In genomic region chr5:64969861-64970771, GRCm38 (mm10) we compare ENCODE assay signal across 8 mouse cellular contexts. TPM values are rescaled to one million over a fixed set of nuclear protein-coding genes. Genes with fewer than 3 reads are reported as not detected.
A peak's percentile ranks its signal among the peaks of the same experiment; 100 is the strongest.
DNase-seq lines count a peak whose midpoint lies in the region; ATAC-seq and TF ChIP-seq lines count a peak whose summit lies in the region.

TSS of gene Fam114a1 (plus strand) at chr5:64970071.

- peak within 1 kb of the TSS; percentile 84 for H3K9ac ChIP-seq in embryonic facial prominence, embryonic 13.5 days
- peak within 1 kb of the TSS; percentile 93 for H3K9ac ChIP-seq in heart, embryonic 12.5 days
- H3K9ac ChIP-seq in kidney, embryonic 15.5 days, result peak within 1 kb of the TSS; percentile 76
- H3K9ac ChIP-seq in lung, embryonic 15.5 days, result peak within 1 kb of the TSS; percentile 92

- H3K9me3 ChIP-seq in embryonic facial prominence, embryonic 13.5 days, result no peaks in the 10 kb centered on the region
- no peaks in the 10 kb centered on the region for H3K9me3 ChIP-seq in heart, embryonic 12.5 days (replicated peaks)
- H3K9me3 ChIP-seq in kidney, embryonic 15.5 days (replicated peaks), result no peaks in the 10 kb centered on the region
- H3K9me3 ChIP-seq in lung, embryonic 15.5 days, result no peaks in the 10 kb centered on the region

- peak within 1 kb of the TSS; percentile 75 for H3K4me2 ChIP-seq in embryonic facial prominence, embryonic 13.5 days
- H3K4me2 ChIP-seq in heart, embryonic 12.5 days, result peak within 1 kb of the TSS; percentile 83
- peak within 1 kb of the TSS; percentile 84 for H3K4me2 ChIP-seq in kidney, embryonic 15.5 days
- H3K4me2 ChIP-seq in lung, embryonic 15.5 days, result peak within 1 kb of the TSS; percentile 80

- no peaks in the 10 kb centered on the region for H3K27me3 ChIP-seq in embryonic facial prominence, embryonic 13.5 days
- H3K27me3 ChIP-seq in heart, embryonic 12.5 days (replicated peaks), result no peaks in the 10 kb centered on the region
- H3K27me3 ChIP-seq in kidney, embryonic 15.5 days, result no peaks in the 10 kb centered on the region
- no peaks in the 10 kb centered on the region for H3K27me3 ChIP-seq in lung, embryonic 15.5 days
- H3K27me3 ChIP-seq in thymus, adult 2 months (ENCODE audit: control insufficient read depth, insufficient read depth, low read length), result peaks cover 11% of the 10 kb centered on the region

- peak; percentile 56 for ATAC-seq in activated CD4-positive, CD25-positive, alpha-beta regulatory T cell, adult 4 months
- peak; percentile 79 for ATAC-seq in embryonic facial prominence, embryonic 13.5 days (ENCODE audit: insufficient number of reproducible peaks, insufficient read depth, low FRiP score, low TSS enrichment, low read depth)
- ATAC-seq in heart, embryonic 12.5 days (ENCODE audit: insufficient number of reproducible peaks, low FRiP score), result peak; percentile 90
- ATAC-seq in kidney, embryonic 15.5 days (replicated peaks; ENCODE audit: low FRiP score), result peak; percentile 92
- ATAC-seq in lung, embryonic 15.5 days (ENCODE audit: borderline replicate concordance, extremely low read depth, low FRiP score, low TSS enrichment), result peak; percentile 94
- ATAC-seq in neutrophil, adult 5-6 weeks (ENCODE audit: extremely low read depth, insufficient number of reproducible peaks, low FRiP score, poor library complexity, severe bottlenecking), result peak; percentile 75

- peak within 1 kb of the TSS; percentile 68 for H3K27ac ChIP-seq in embryonic facial prominence, embryonic 13.5 days
- peak within 1 kb of the TSS; percentile 73 for H3K27ac ChIP-seq in heart, embryonic 12.5 days (ENCODE audit: poor library complexity, severe bottlenecking)
- H3K27ac ChIP-seq in kidney, embryonic 15.5 days, result peak within 1 kb of the TSS; percentile 83
- peak within 1 kb of the TSS; percentile 81 for H3K27ac ChIP-seq in lung, embryonic 15.5 days
- no peak within 1 kb of the TSS for H3K27ac ChIP-seq in thymus, adult 2 months (ENCODE audit: control insufficient read depth, insufficient read depth, low read length)

- no peak for TF ChIP-seq POLR2A in thymus, adult 2 months (IDR thresholded peaks at IDR 0.05; ENCODE audit: control insufficient read depth, extremely low read depth, insufficient read depth, low read length, poor library complexity)

- WGBS in embryonic facial prominence, embryonic 13.5 days, result under 1% methylated on average over 58 of the region's 68 CpGs
- WGBS in heart, embryonic 12.5 days, result under 1% methylated on average over 66 of the region's 68 CpGs
- WGBS in kidney, embryonic 15.5 days, result 1% methylated on average over 66 of the region's 68 CpGs
- under 1% methylated on average over 68 of the region's 68 CpGs for WGBS in lung, embryonic 15.5 days
- WGBS in thymus, adult 2 months, result 6% methylated on average over 68 of the region's 68 CpGs

- H3K36me3 ChIP-seq in embryonic facial prominence, embryonic 13.5 days, result peaks cover 3% of the 10 kb centered on the region; the same call in 1 of the 2 replicates
- peaks cover 11% of the 10 kb centered on the region; the same call in 1 of the 2 replicates for H3K36me3 ChIP-seq in heart, embryonic 12.5 days
- no peaks in the 10 kb centered on the region for H3K36me3 ChIP-seq in kidney, embryonic 15.5 days
- peaks cover 6% of the 10 kb centered on the region; the same call in 1 of the 2 replicates for H3K36me3 ChIP-seq in lung, embryonic 15.5 days
- no peaks in the 10 kb centered on the region for H3K36me3 ChIP-seq in thymus, adult 2 months (ENCODE audit: control insufficient read depth, insufficient read depth, low read length)

- H3K4me1 ChIP-seq in embryonic facial prominence, embryonic 13.5 days, result peaks cover 19% of the 10 kb centered on the region
- peaks cover 17% of the 10 kb centered on the region for H3K4me1 ChIP-seq in heart, embryonic 12.5 days (replicated peaks)
- peaks cover 20% of the 10 kb centered on the region for H3K4me1 ChIP-seq in kidney, embryonic 15.5 days
- H3K4me1 ChIP-seq in lung, embryonic 15.5 days, result peaks cover 12% of the 10 kb centered on the region
- H3K4me1 ChIP-seq in thymus, adult 2 months (replicated peaks; ENCODE audit: control insufficient read depth, insufficient read depth, low read length), result peaks cover 12% of the 10 kb centered on the region

- peak within 1 kb of the TSS; percentile 71 for H3K4me3 ChIP-seq in embryonic facial prominence, embryonic 13.5 days
- peak within 1 kb of the TSS; percentile 84 for H3K4me3 ChIP-seq in heart, embryonic 12.5 days
- peak within 1 kb of the TSS; percentile 71 for H3K4me3 ChIP-seq in kidney, embryonic 15.5 days (replicated peaks)
- H3K4me3 ChIP-seq in lung, embryonic 15.5 days, result peak within 1 kb of the TSS; percentile 80
- peak within 1 kb of the TSS; percentile 88 for H3K4me3 ChIP-seq in thymus, adult 2 months (ENCODE audit: control insufficient read depth, insufficient read depth, low read length)

- no peak for TF ChIP-seq CTCF in thymus, adult 2 months (IDR thresholded peaks at IDR 0.05; ENCODE audit: borderline replicate concordance, control insufficient read depth, extremely low read depth, insufficient read depth, low read length, poor library complexity)

- DNase-seq in 416B (ENCODE audit: low read depth), result peak; percentile 56
- DNase-seq in thymus, adult 2 months, result peak; percentile 13

RNA-seq across cellular contexts. Expression of gene Fam114a1, which starts in this region (rescaled TPM):
- 1 to 10 TPM; 1.7 to 2.2 TPM for polyA plus RNA-seq in activated CD4-positive, CD25-positive, alpha-beta regulatory T cell, adult 4 months (2017; shearing (Covaris generic))
- 42.8 and 46.5 TPM in 2 replicates for polyA plus RNA-seq in embryonic facial prominence, embryonic 13.5 days (2015; fragmentation: Nextera tagmentation; extraction: Ambion mirVana)
- 44.1 and 45.1 TPM in 2 replicates for polyA plus RNA-seq in heart, embryonic 12.5 days (2016; fragmentation: Nextera tagmentation; extraction: Ambion mirVana)
- 39.3 and 41.4 TPM in 2 replicates for polyA plus RNA-seq in kidney, embryonic 15.5 days (2015; fragmentation: Nextera tagmentation; extraction: Ambion mirVana)
- polyA plus RNA-seq in lung, embryonic 15.5 days (2015; fragmentation: Nextera tagmentation; extraction: Ambion mirVana), result 54.2 and 55.1 TPM in 2 replicates
- total RNA-seq in neutrophil, adult 5-6 weeks (2017), result 32.7 and 33.2 TPM in 2 replicates
- polyA plus RNA-seq in thymus, adult 2 months (2012; rRNA removed), result 3.4 and 6.8 TPM in 2 replicates
